Mouse (Mus musculus) stomach, postnatal 0 days (tissue): Measurements from ENCODE around the gene Mybpc2.

ENCODE experiments used
- CTCF ChIP-seq: IDR thresholded peaks from 2 replicates; pipeline ENCODE4 v1.5.1; 2016; ENCODE audit warnings: antibody characterized with exemption, low read depth, mild to moderate bottlenecking, moderate library complexity
- EP300 ChIP-seq: optimal IDR thresholded peaks from 2 replicates; pipeline ENCODE3; 2016; ENCODE audit warnings: antibody characterized with exemption

DNA sequence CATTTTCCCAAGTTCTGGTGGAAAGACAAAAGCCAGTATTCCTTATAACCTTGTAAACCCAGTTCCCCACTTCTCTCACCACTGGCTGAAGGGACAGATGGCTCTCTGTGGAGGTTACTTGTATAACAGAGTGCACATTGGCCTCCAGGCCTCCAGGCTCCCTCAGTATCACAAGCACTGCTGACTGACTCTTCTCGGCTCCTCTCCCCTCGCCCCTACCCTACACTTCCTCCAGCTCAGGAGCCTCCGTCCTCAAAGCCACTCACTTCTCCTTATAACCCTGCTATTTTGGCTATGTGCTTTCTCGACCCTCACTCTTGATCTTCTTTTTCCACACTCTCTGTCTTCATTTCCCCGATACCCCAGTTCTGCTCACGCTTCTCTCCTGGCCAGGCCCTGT, 41.0 kb upstream of the Mybpc2 start:
- TF ChIP-seq CTCF (no peak), EP300 (no peak)
